23 mouse cellular contexts compared by ENCODE assay signal in the genomic region with DNA sequence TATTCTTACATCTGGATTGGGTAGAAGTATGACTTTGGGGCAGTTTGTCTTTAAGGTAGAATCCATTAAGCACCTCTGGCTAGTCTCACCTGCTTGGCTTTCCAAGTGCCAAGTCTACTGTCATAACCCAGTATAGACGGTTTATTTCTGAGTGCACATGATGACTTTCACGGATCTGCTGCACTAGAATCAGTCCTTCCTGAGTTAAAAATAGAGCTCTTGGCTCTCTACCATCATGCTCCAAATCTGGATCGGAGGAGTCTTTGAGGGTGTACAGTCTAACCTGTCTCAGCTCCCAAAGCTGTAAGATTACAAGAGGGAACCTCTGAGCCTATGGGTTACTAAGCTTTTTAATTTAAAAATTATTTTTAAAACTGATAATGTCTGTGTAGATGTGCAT. TPM values are rescaled to one million over a fixed set of nuclear protein-coding genes. Genes with fewer than 3 reads are reported as not detected.
A peak's percentile ranks its signal among the peaks of the same experiment; 100 is the strongest.
DNase-seq lines count a peak whose midpoint lies in the region; ATAC-seq lines count a peak whose summit lies in the region.
"Had no signal": no experiment of that assay in that cellular context is flagged by ENCODE, and none has a peak within 500 bp of the region (broad histone marks: within the 10 kb centered on the region; RNA-seq: fewer than 3 reads in every experiment).

No protein-coding gene starts in this region.

- 38% methylated on average over 3 of the region's 3 CpGs for WGBS in heart, embryonic 16.5 days

- H3K27me3 ChIP-seq in heart, embryonic 16.5 days (ENCODE audit: control insufficient read depth, insufficient read depth, low read length): no peaks in the 10 kb centered on the region
- H3K27me3 ChIP-seq: embryonic facial prominence, embryonic 12.5 days; forebrain, embryonic 15.5 days had no signal

- peak; percentile 40 for DNase-seq in gastrocnemius, adult 18-20 months (ENCODE audit: low spot score)
- no peak for DNase-seq in gastrocnemius, postnatal 4 days (ENCODE audit: low spot score in 2 of 2)
- DNase-seq in heart, adult 9 months (ENCODE audit: low spot score in 2 of 2): no peak
- peak; percentile 7 for DNase-seq in right cerebral cortex, adult 18-20 months
- DNase-seq in right cerebral cortex, postnatal 25 days: no peak
- no peak for DNase-seq in kidney, adult 18-20 months
- DNase-seq: adrenal gland, postnatal 10 days; cerebellum, adult 11-12 months; cerebellum, adult 9-10 months; cerebellum, postnatal 25 days; gastrocnemius, adult 2 months; gastrocnemius, postnatal 25 days had no signal

- no peaks in the 10 kb centered on the region for H3K36me3 ChIP-seq in heart, embryonic 16.5 days (ENCODE audit: control insufficient read depth, insufficient read depth)
- H3K36me3 ChIP-seq: embryonic facial prominence, embryonic 12.5 days; forebrain, embryonic 15.5 days; hindbrain, embryonic 13.5 days had no signal

- no peak overlapping the region for H3K4me3 ChIP-seq in heart, embryonic 16.5 days (ENCODE audit: low read length)
- H3K4me3 ChIP-seq: embryonic facial prominence, embryonic 12.5 days; forebrain, embryonic 15.5 days; gastrocnemius, adult 2 months; hindbrain, embryonic 13.5 days had no signal

- peaks cover 6% of the 10 kb centered on the region for H3K4me1 ChIP-seq in heart, embryonic 16.5 days (ENCODE audit: control insufficient read depth, insufficient read depth, low read length)
- H3K4me1 ChIP-seq: embryonic facial prominence, embryonic 12.5 days; hindbrain, embryonic 13.5 days had no signal

- H3K9me3 ChIP-seq in heart, embryonic 16.5 days (replicated peaks; ENCODE audit: control insufficient read depth, low read length): no peaks in the 10 kb centered on the region
- H3K9me3 ChIP-seq: embryonic facial prominence, embryonic 12.5 days; forebrain, embryonic 15.5 days; hindbrain, embryonic 13.5 days had no signal

- H3K9ac ChIP-seq in heart, embryonic 16.5 days (ENCODE audit: low read length): no peak overlapping the region
- H3K9ac ChIP-seq: embryonic facial prominence, embryonic 12.5 days; forebrain, embryonic 15.5 days; hindbrain, embryonic 13.5 days had no signal

- no peak overlapping the region for H3K4me2 ChIP-seq in heart, embryonic 16.5 days (ENCODE audit: low read depth, low read length)
- H3K4me2 ChIP-seq: embryonic facial prominence, embryonic 12.5 days; forebrain, embryonic 15.5 days; hindbrain, embryonic 13.5 days had no signal

- 0 out of 2 replicates have a peak, but pooled peaks have one; percentile 41 for ATAC-seq in heart, embryonic 16.5 days (replicated peaks; ENCODE audit: extremely low read depth, insufficient read depth, low FRiP score)
- ATAC-seq: forebrain, embryonic 15.5 days; hindbrain, postnatal 0 days had no signal

- H3K27ac ChIP-seq in heart, embryonic 16.5 days (ENCODE audit: low read length): no peak overlapping the region
- H3K27ac ChIP-seq: embryonic facial prominence, embryonic 12.5 days; forebrain, embryonic 15.5 days; gastrocnemius, adult 2 months; hindbrain, embryonic 13.5 days; hindbrain, postnatal 0 days had no signal

RNA-seq across cellular contexts. Expression of gene Dnah3, which starts 0.9 kb away (rescaled TPM):
- under 1 TPM; 0.02 to 0.30 TPM for total RNA-seq in gastrocnemius, adult 18-20 months (2021)
- total RNA-seq in gastrocnemius, postnatal 4 days (2021): not detected
- polyA plus RNA-seq in heart, embryonic 16.5 days (2015; fragmentation: Nextera tagmentation; extraction: Ambion mirVana): 0.12 and 0.32 TPM in 2 replicates
- total RNA-seq: hematopoietic stem cell, adult 5-6 weeks; MEL had no signal
- polyA plus RNA-seq: C2C12; embryonic facial prominence, embryonic 12.5 days; heart, embryonic 14.5 days; intestine, embryonic 14.5 days had no signal

RNA-seq across cellular contexts. Expression of gene Tmem159, which starts 7.9 kb away (rescaled TPM):
- total RNA-seq in gastrocnemius, adult 18-20 months (2021): 10 to 100 TPM; 11.4 to 17.4 TPM
- total RNA-seq in gastrocnemius, postnatal 4 days (2021): 10 to 100 TPM; 11.2 to 11.4 TPM
- 29.9 and 39.9 TPM in 2 replicates for polyA plus RNA-seq in heart, embryonic 16.5 days (2015; fragmentation: Nextera tagmentation; extraction: Ambion mirVana)
- total RNA-seq: MEL had no signal

RNA-seq across cellular contexts. Expression of gene Zp2, which starts 50.9 kb away (rescaled TPM):
- total RNA-seq in gastrocnemius, adult 18-20 months (2021): under 1 TPM; 0.09 to 0.43 TPM
- 1 to 10 TPM; 1.4 to 2.2 TPM for total RNA-seq in gastrocnemius, postnatal 4 days (2021)
- polyA plus RNA-seq in heart, embryonic 16.5 days (2015; fragmentation: Nextera tagmentation; extraction: Ambion mirVana): not detected in 2 replicates
- total RNA-seq: hematopoietic stem cell, adult 5-6 weeks; hindbrain, postnatal 0 days; MEL had no signal
- polyA plus RNA-seq: C2C12; embryonic facial prominence, embryonic 12.5 days; forebrain, embryonic 11.5 days; forebrain, embryonic 15.5 days; heart, embryonic 14.5 days; hindbrain, embryonic 13.5 days; hindbrain, postnatal 0 days; intestine, embryonic 14.5 days had no signal

Comparison
In these comparisons a context has a peak if more than half of its experiments do, and no peak if none do; other contexts are left out.
1. DNase-seq: peak in gastrocnemius, adult 18-20 months (single experiment) and right cerebral cortex, adult 18-20 months (single experiment); none in gastrocnemius, postnatal 4 days (0 of 2), heart, adult 9 months (0 of 2), right cerebral cortex, postnatal 25 days (single experiment) and kidney, adult 18-20 months (single experiment).